Mouse (Mus musculus): ENCODE data around the gene Pirb. TPM values are rescaled to one million over a fixed set of nuclear protein-coding genes. Genes with fewer than 3 reads are reported as not detected.

The Pirb gene
- polyA plus RNA-seq (2017; shearing (Covaris generic)): 0.12 TPM

DNA sequence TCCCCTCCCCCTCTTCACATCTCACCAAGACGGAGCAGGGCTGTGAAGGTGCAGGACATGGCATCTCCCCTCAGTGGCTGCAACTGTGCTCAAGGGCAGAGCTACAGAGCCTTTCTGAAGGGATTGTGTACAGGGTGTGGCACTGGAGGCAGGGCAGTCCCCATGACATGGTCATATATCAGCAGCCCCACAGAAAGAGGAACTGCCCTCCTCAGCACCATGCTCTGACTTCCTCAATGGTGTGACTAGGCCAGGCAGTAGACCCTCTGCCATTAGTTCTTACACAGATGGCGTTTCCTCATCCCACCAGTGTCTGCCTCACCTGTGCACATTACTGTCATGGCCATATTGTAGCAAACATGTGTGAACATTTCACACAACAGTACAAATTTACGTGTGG, at the start of gene Pirb:
Gene Pirb (minus strand): TSS at position 124 of the 400 bp plus-strand sequence.

GRCm38 (mm10) chr7:3703879-3704441, 16.2 kb downstream of the Pirb start, which contains the start of gene Rps9:
Rps9 (plus strand) TSS chr7:3703993.

GRCm38 (mm10) chr7:3692987-3693808, 27.0 kb downstream of the Pirb start, which contains the start of gene Mboat7:
Mboat7 (minus strand) TSS chr7:3693523.

DNA sequence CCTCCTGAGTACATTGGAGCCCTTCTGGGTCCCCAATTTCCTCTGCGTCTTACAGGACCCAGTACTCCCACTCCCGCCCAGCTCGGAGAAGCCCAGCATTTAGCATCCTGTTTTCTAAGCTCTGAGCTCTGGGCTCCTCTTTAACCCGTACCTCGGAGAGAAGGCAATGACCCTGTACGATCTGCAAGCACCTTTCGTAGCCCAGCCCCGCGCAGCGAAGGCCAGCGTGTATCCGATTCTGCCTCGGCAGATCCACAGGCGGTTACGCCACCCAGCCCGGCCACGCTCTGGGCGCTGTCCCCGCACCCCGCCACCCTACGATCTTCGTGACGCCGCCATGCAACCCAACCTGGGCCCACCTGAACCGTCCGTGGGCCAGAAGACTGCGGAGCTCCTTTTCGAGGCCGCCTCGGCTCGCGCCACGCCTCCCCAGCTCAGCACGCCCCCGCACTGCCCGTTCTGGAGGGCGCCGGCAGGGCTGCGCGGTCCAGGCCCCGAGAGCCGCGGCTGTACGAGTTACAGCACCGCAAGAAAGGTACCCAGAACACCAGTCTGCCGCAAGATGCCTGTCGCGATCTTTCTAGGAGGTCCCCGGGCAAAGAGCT, 27.7 kb downstream of the Pirb start, which contains the start of gene Tsen34:
Gene Tsen34 (plus strand): TSS at position 482 of the 605 bp plus-strand sequence.

DNA sequence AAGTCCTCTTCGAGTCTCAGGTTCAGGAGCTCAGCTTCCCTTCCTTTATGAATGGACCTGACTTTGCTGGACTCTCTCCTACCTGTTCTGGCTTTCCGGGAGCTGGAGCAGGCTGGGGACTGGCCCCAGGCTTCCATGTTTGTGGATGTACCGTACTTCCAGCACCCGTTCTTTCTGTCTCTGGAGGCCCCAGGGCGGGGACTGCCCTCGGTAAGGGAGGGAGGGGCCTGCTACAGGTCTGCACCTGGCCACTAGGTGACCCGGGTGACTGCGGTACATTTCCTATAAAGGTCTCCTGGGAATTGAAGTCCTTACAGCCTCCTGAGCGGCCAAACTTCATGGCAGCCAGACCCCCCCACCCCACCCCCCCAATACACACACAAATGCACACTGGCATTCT, 42.8 kb downstream of the Pirb start, which contains the start of gene Tmc4:
Gene Tmc4 (minus strand): TSS at position 212 of the 400 bp plus-strand sequence.

DNA sequence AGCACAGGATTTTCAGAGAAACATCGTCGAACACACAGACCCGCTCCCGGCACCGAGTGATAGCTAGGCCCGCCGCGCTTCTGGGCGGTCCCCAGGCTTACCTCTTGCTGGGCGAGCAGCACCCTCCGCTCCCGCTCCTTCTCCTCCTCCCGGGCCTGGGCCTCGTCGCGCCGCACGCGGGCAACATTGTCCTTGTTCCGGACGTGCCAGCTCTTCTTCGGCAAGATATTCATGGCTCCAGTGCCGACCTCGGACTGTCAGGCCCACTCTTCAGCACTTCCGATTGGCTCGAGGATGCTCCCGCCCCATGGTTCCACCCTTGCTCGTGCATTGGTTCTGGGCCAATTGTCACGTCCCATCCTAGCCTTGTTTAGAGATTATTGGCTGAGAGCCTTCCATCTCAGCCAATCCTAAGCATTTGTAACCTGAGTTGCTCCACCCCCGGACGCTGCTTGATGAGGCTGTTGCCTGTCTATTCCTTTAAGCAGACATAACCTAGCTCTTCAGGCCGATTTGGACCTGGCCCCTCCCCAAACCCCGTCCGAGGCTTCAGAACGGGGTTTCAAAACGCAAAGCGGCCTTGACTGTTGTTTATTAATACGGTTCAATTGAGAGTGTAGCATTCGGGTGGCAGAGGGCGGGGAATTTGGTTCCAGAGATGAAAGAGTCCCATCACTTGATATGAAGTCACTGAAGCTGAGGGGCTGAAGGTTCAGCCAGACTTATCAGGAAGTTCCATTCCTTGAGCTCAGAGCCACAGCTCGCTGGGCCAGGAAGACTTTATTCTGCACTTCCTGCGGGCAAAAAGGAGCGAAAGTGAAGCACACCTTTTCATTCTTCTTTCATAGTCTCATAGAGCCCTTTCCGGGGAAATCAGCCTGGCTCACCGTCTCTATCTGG, 54.7 kb downstream of the Pirb start, which contains the start of gene Leng1:
Gene Leng1 (minus strand): TSS at position 626 of the 900 bp plus-strand sequence.

Other genes starting within 250 kb of the Pirb start
- not detected for gene Tarm1, start 217.8 kb downstream of the Pirb start, polyA plus RNA-seq (2017; shearing (Covaris generic))
- 0.19 TPM for gene Oscar, start 104.2 kb downstream of the Pirb start, polyA plus RNA-seq (2017; shearing (Covaris generic))
- gene Ndufa3, start 103.0 kb downstream of the Pirb start, polyA plus RNA-seq (2017; shearing (Covaris generic)): 285 TPM
- 26.4 TPM for gene Tfpt, start 90.5 kb downstream of the Pirb start, polyA plus RNA-seq (2017; shearing (Covaris generic))
- 48.7 TPM for gene Prpf31, start 90.4 kb downstream of the Pirb start, polyA plus RNA-seq (2017; shearing (Covaris generic))
- 93.3 TPM for gene Cnot3, start 75.1 kb downstream of the Pirb start, polyA plus RNA-seq (2017; shearing (Covaris generic))
- 28.2 TPM for gene Leng1, start 54.6 kb downstream of the Pirb start, polyA plus RNA-seq (2017; shearing (Covaris generic))
- gene Tmc4, start 42.8 kb downstream of the Pirb start, polyA plus RNA-seq (2017; shearing (Covaris generic)): 4.5 TPM
- gene Tsen34, start 27.5 kb downstream of the Pirb start, polyA plus RNA-seq (2017; shearing (Covaris generic)): 23.0 TPM
- 86.5 TPM for gene Mboat7, start 26.9 kb downstream of the Pirb start, polyA plus RNA-seq (2017; shearing (Covaris generic))
- 2,509 TPM for gene Rps9, start 16.4 kb downstream of the Pirb start, polyA plus RNA-seq (2017; shearing (Covaris generic))
- not detected for gene Gm15448, start 105.3 kb upstream of the Pirb start, polyA plus RNA-seq (2017; shearing (Covaris generic))
- not detected for gene Pira2, start 124.7 kb upstream of the Pirb start, polyA plus RNA-seq (2017; shearing (Covaris generic))
- not detected for gene Gm14548, start 177.7 kb upstream of the Pirb start, polyA plus RNA-seq (2017; shearing (Covaris generic))
- gene Lilra6, start 195.1 kb upstream of the Pirb start, polyA plus RNA-seq (2017; shearing (Covaris generic)): not detected